Mouse (Mus musculus): ENCODE measurements around the gene Mrpl4.

GRCm38 (mm10) chr9:20987953-20988352 is 14.6 kb upstream of the Mrpl4 start:
- TF ChIP-seq CTCF (IDR thresholded peaks at IDR 0.05; ENCODE audit: extremely low read depth, insufficient read depth, low read length), result no peak
- TF ChIP-seq POLR2A (IDR thresholded peaks at IDR 0.05; ENCODE audit: extremely low read depth, insufficient read depth, low read length), result no peak

All from cortical plate, adult 2 months (tissue).